Mouse (Mus musculus) forebrain, embryonic 12.5 days (tissue): ENCODE data around the gene Cd4. TPM values are rescaled to one million over a fixed set of nuclear protein-coding genes. Genes with fewer than 3 reads are reported as not detected.

Experiments
- ATAC-seq: fragments of 200-750 bp; cut with Nextera tagmentation; 2 replicates; pipeline ENCODE4 v1.8.0; 2017; ENCODE audit warnings: moderate TSS enrichment; ENCODE audit not compliant: low FRiP score
- H3K27ac ChIP-seq: fragments of 300-500 bp; sonication (generic); 2 replicates; pipeline ENCODE4 v1.5.1; 2016; ENCODE audit warnings: mild to moderate bottlenecking
- H3K27me3 ChIP-seq: fragments of 300-500 bp; sonication (generic); 2 replicates; pipeline ENCODE4 v1.6.1; 2016; ENCODE audit warnings: mild to moderate bottlenecking
- H3K36me3 ChIP-seq: fragments of 300-500 bp; sonication (generic); replicated peaks from 2 replicates; pipeline ENCODE4 v1.6.1; 2016; ENCODE audit warnings: mild to moderate bottlenecking
- H3K4me1 ChIP-seq: fragments of 300-500 bp; sonication (generic); 2 replicates; pipeline ENCODE4 v1.6.1; 2016
- H3K4me2 ChIP-seq: fragments of 300-500 bp; sonication (generic); 2 replicates; pipeline ENCODE4 v1.6.1; 2016; ENCODE audit warnings: mild to moderate bottlenecking, moderate library complexity
- H3K4me3 ChIP-seq: fragments of 300-500 bp; sonication (generic); replicated peaks from 2 replicates; pipeline ENCODE4 v1.5.1; 2016; ENCODE audit warnings: mild to moderate bottlenecking
- H3K9ac ChIP-seq: fragments of 300-500 bp; sonication (generic); 2 replicates; pipeline ENCODE4 v1.6.1; 2016; ENCODE audit warnings: mild to moderate bottlenecking
- H3K9me3 ChIP-seq: fragments of 300-500 bp; sonication (generic); 2 replicates; pipeline ENCODE4 v1.6.1; 2016
- WGBS: fragments of 180-500 bp; shearing (Covaris S2); methylation state at CpG from one replicate; pipeline ENCODE4 v1.1.7; 2016; 5-methylcytosine and 5-hydroxymethylcytosine counted together
- polyA plus RNA-seq: library from polyadenylated mRNA; unstranded; fragments of >200 nt; fragmentation: Nextera tagmentation; extraction: Ambion mirVana; gene quantifications from 2 replicates; pipeline ENCODE4 v1.2.1, GENCODE M21; 2016

Gene Cd4
- polyA plus RNA-seq, 1 experiment from 2014 or later, result 0.14 TPM

- Histone ChIP-seq H3K36me3 (peaks cover 29% of the 10 kb centered on the region), H3K4me1 (peaks cover 55% of the 10 kb centered on the region), H3K4me3 (no peak overlapping the region), H3K27ac (no peak overlapping the region), H3K4me2 (no peak overlapping the region), H3K9ac (no peak overlapping the region), H3K27me3 (peaks cover 30% of the 10 kb centered on the region), H3K9me3 (no peaks in the 10 kb centered on the region)
- ATAC-seq, result no peak
- WGBS, result 76% methylated on average over 6 of the region's 6 CpGs
Observed at GRCm38 (mm10) chr6:124913214-124913613, 25.2 kb upstream of the Cd4 start.

DNA sequence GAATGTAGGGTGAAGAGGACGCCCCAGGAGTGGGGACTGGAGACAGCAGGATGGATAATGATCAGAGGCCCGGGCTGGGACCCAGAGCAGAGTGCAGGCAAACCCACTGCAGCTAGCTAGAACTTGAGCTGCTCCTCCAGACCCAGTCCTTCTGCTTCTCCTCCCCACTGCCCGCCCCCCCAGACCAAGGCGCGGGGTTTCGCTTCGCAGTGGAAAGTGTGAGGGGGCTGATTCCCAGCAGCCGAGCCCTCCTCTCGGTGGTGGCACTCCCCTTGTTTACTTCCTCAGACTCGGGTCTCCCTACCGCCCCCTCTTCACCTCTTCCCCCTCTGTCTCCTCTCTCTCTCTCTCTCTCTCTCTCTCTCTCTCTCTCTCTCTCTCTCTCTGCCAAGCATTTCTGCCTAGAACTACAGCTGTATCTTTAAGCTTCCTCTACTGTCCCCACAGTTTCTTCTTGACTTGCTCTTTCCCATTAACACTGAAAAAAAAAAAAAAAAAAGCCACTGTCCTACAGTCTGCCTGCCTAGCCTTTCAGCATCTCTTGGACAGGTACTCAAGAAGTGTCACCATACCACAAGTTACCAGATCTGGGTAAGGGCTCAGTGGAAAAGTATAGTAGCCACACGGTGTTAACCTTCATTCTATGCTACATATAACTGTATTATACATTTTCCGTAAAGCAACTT is 23.7 kb upstream of the Cd4 start, which contains the start of gene Lag3:
Gene Lag3 (minus strand): TSS at position 173 of the 686 bp plus-strand sequence.
- Histone ChIP-seq H3K4me3 (no peak within 1 kb of the TSS), H3K36me3 (peaks cover 29% of the 10 kb centered on the region), H3K9me3 (no peaks in the 10 kb centered on the region), H3K27me3 (peaks cover 32% of the 10 kb centered on the region), H3K27ac (peak within 1 kb of the TSS; percentile 31; the same call in 1 of the 2 replicates), H3K4me2 (peak within 1 kb of the TSS; percentile 22; the same call in 1 of the 2 replicates), H3K9ac (peak within 1 kb of the TSS; percentile 44; the same call in 1 of the 2 replicates), H3K4me1 (peaks cover 53% of the 10 kb centered on the region)
- ATAC-seq, result no peak
- WGBS, result 22% methylated on average over 8 of the region's 13 CpGs

GRCm38 (mm10) chr6:124910032-124910431 is 22.0 kb upstream of the Cd4 start:
- peak overlapping the region; percentile 44; the same call in 1 of the 2 replicates for H3K9ac ChIP-seq
- H3K27ac ChIP-seq, result no peak overlapping the region
- WGBS, result 3% methylated on average over 32 of the region's 32 CpGs
- H3K27me3 ChIP-seq, result peaks cover 32% of the 10 kb centered on the region
- H3K4me2 ChIP-seq, result peak overlapping the region; percentile 43
- no peaks in the 10 kb centered on the region for H3K9me3 ChIP-seq
- H3K4me3 ChIP-seq, result peak overlapping the region; percentile 16; the same call in 1 of the 2 replicates
- ATAC-seq, result peak; percentile 15; the same call in 1 of the 2 replicates
- H3K36me3 ChIP-seq, result peaks cover 28% of the 10 kb centered on the region
- peaks cover 43% of the 10 kb centered on the region for H3K4me1 ChIP-seq

- Histone ChIP-seq H3K9me3 (no peaks in the 10 kb centered on the region), H3K9ac (no peak overlapping the region), H3K36me3 (peaks cover 5% of the 10 kb centered on the region), H3K4me3 (no peak overlapping the region), H3K27ac (no peak overlapping the region), H3K4me2 (no peak overlapping the region), H3K4me1 (peaks cover 45% of the 10 kb centered on the region), H3K27me3 (peaks cover 32% of the 10 kb centered on the region)
- WGBS, result 85% methylated on average over 1 of the region's 1 CpGs
- ATAC-seq, result no peak
Observed at GRCm38 (mm10) chr6:124907767-124908166, 19.7 kb upstream of the Cd4 start.

- WGBS, result 22% methylated on average over 15 of the region's 16 CpGs
- Histone ChIP-seq H3K9ac (peak overlapping the region; percentile 78), H3K27me3 (peaks cover 17% of the 10 kb centered on the region), H3K27ac (peak overlapping the region; percentile 99), H3K4me1 (peaks cover 30% of the 10 kb centered on the region), H3K4me2 (peak overlapping the region; percentile 70), H3K4me3 (peak overlapping the region; percentile 45), H3K9me3 (no peaks in the 10 kb centered on the region), H3K36me3 (no peaks in the 10 kb centered on the region)
- no peak for ATAC-seq
Observed at GRCm38 (mm10) chr6:124904991-124905860, 17.2 kb upstream of the Cd4 start.

DNA sequence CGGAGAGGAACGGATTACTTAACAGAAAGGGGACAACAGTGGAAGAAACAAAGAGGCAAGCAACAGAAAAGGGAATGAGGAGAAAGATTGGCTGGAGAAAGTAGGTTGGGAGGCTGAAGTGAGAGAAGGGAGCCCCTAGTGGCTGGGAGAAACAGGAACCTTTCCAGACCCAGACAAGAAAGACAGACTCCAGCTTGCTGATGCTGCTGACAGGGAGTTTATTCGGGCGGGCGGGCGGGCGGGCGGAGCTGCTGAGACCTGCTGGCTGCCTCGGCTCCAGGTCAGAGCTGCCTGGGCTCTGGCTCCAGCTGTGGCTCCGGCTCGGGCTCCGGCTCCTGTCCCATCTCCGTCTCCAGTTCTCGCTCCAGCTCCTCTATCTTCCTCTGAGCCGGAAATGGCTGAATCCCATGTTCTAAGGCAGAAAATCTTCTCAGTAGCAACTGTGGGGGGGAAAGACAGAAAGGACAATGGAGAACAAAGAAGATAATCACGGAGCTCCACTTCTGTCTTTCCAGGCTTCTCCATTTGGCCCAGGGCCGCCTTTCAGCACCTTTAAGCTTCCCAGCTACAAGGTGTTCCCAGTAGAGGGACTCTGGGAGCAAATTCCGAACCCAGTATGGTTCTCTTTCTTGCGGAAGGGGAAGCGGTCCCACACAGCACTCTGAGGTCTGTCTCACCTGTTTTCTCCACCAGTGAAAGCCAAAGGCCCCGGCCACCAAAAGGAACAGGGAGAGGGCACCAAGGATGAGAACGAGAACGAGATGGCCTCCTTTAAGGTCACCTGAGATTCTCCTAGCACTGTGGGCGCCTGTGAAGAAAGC is 16.4 kb upstream of the Cd4 start:
- H3K9me3 ChIP-seq, result no peaks in the 10 kb centered on the region
- peak overlapping the region; percentile 70 for H3K4me2 ChIP-seq
- 5% methylated on average over 24 of the region's 24 CpGs for WGBS
- peak overlapping the region; percentile 78 for H3K9ac ChIP-seq
- H3K4me1 ChIP-seq, result peaks cover 23% of the 10 kb centered on the region
- H3K27me3 ChIP-seq, result peaks cover 10% of the 10 kb centered on the region
- peak overlapping the region; percentile 45 for H3K4me3 ChIP-seq
- H3K36me3 ChIP-seq, result no peaks in the 10 kb centered on the region
- peak overlapping the region; percentile 99 for H3K27ac ChIP-seq
- peak; percentile 76 for ATAC-seq

GRCm38 (mm10) chr6:124903580-124904151 is 15.6 kb upstream of the Cd4 start:
- H3K4me2 ChIP-seq, result peak overlapping the region; percentile 70
- 0% methylated on average over 23 of the region's 23 CpGs for WGBS
- peak overlapping the region; percentile 99 for H3K27ac ChIP-seq
- no peaks in the 10 kb centered on the region for H3K9me3 ChIP-seq
- peaks cover 6% of the 10 kb centered on the region for H3K27me3 ChIP-seq
- peak overlapping the region; percentile 45 for H3K4me3 ChIP-seq
- H3K4me1 ChIP-seq, result peaks cover 23% of the 10 kb centered on the region
- H3K9ac ChIP-seq, result peak overlapping the region; percentile 78
- no peaks in the 10 kb centered on the region for H3K36me3 ChIP-seq
- peak; percentile 86 for ATAC-seq

GRCm38 (mm10) chr6:124901851-124902250 is 13.8 kb upstream of the Cd4 start:
- peaks cover 23% of the 10 kb centered on the region for H3K4me1 ChIP-seq
- ATAC-seq, result no peak

DNA sequence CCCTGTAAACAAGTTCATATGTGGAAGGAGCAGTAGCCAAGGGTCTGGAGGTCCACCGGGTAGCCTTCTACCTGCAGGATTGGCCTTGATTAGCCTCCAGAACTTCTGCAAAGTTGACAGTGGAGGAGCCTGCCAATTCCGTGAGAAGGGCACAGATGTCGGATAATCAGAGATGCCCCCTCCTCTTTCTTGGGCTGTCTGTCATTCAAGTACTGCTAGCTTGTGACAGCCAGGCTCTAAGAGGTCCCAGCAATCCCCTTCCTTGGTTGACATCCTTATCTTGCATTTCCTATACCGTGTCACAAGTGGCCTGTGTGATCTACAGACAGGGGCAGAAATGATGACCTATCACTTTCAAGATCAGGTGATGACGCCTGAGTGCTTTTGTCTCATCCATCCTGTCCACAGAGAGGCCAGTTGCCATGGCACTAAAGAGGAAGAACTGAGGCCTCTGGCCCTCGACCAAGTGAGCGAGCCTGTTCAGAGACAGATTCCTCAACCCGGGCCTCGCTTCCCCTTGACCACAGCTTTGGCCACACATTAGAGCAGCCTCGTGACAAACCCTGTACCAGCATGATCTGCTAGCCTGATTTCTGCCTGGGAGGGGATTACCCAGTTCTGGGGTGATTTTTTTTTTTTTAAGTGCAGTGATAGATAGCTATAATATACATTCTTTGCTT is 12.9 kb upstream of the Cd4 start:
- Histone ChIP-seq H3K9me3 (no peaks in the 10 kb centered on the region), H3K27me3 (no peaks in the 10 kb centered on the region), H3K4me3 (no peak overlapping the region), H3K36me3 (no peaks in the 10 kb centered on the region), H3K27ac (no peak overlapping the region), H3K4me1 (peaks cover 23% of the 10 kb centered on the region), H3K4me2 (no peak overlapping the region), H3K9ac (no peak overlapping the region)
- WGBS, result 68% methylated on average over 10 of the region's 10 CpGs
- no peak for ATAC-seq

More at GRCm38 (mm10) chr6:124901851-124902250, 13.8 kb upstream of the Cd4 start:
- Histone ChIP-seq H3K4me3 (no peak overlapping the region), H3K9ac (no peak overlapping the region), H3K27me3 (no peaks in the 10 kb centered on the region), H3K4me2 (no peak overlapping the region), H3K27ac (no peak overlapping the region), H3K9me3 (no peaks in the 10 kb centered on the region), H3K36me3 (no peaks in the 10 kb centered on the region)

- no peak overlapping the region for H3K4me3 ChIP-seq
- H3K9ac ChIP-seq, result no peak overlapping the region
- H3K27me3 ChIP-seq, result no peaks in the 10 kb centered on the region
- ATAC-seq, result no peak
- H3K4me1 ChIP-seq, result peaks cover 21% of the 10 kb centered on the region
- H3K27ac ChIP-seq, result no peak overlapping the region
- no peaks in the 10 kb centered on the region for H3K9me3 ChIP-seq
- H3K36me3 ChIP-seq, result no peaks in the 10 kb centered on the region
- WGBS, result 52% methylated on average over 8 of the region's 8 CpGs
- no peak overlapping the region for H3K4me2 ChIP-seq
Observed at GRCm38 (mm10) chr6:124900056-124900800, 12.2 kb upstream of the Cd4 start.

DNA sequence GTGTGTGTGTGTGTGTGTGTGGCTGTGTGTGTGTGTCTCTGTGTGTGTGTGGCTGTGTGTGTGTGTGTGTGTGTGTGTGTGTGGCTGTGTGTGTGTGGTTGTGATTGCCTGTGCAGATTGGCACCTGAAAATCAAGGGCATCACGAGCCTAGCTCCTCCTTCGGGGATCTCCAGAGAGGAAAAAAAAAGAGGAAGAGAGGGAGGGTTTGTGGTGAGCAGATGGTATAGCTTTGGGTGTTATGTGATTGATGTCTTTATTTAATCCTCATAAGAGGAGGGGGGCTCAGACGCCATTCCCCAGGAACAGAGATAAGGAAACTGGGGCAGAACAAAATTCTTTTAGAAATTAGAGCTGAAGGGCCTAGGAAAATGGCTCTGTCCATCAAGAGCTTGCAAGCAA is 10.3 kb upstream of the Cd4 start:
- Histone ChIP-seq H3K27ac (peak overlapping the region; percentile 42), H3K4me1 (peaks cover 5% of the 10 kb centered on the region), H3K9ac (no peak overlapping the region), H3K4me2 (no peak overlapping the region), H3K9me3 (no peaks in the 10 kb centered on the region), H3K27me3 (no peaks in the 10 kb centered on the region), H3K4me3 (no peak overlapping the region), H3K36me3 (no peaks in the 10 kb centered on the region)
- 65% methylated on average over 3 of the region's 3 CpGs for WGBS
- no peak for ATAC-seq
